In genomic region chr2:170002594-170003504, GRCm38 (mm10) we compare ENCODE assay signal across 9 mouse cellular contexts.
DNase-seq lines count a peak whose midpoint lies in the region; ATAC-seq lines count a peak whose summit lies in the region.
"Had no signal": no experiment of that assay in that cellular context is flagged by ENCODE, and none has a peak within 500 bp of the region (broad histone marks: within the 10 kb centered on the region; RNA-seq: fewer than 3 reads in every experiment).

No protein-coding gene starts in this region.

- H3K9me3 ChIP-seq in heart, embryonic 15.5 days (replicated peaks): no peaks in the 10 kb centered on the region

- DNase-seq in heart, adult 8-10 months (ENCODE audit: low spot score): no peak
- peak; percentile 29 for DNase-seq in cerebellum, adult 11 months
- DNase-seq in gastrocnemius, postnatal 25 days: peak; percentile 71
- DNase-seq in left cerebral cortex, postnatal 10 days (ENCODE audit: extremely low spot score in 1 of 2, low spot score in 2 of 2): peak; percentile 17 to 61
- peak; percentile 32 for DNase-seq in urinary bladder, adult 2 months (ENCODE audit: low spot score)
- no peak for DNase-seq in thymus, postnatal 0 days (ENCODE audit: low spot score)

- intact Hi-C loops in left cerebral cortex, postnatal 10 days (cut with DNase I): no loop called here

- no peak overlapping the region for H3K9ac ChIP-seq in heart, embryonic 15.5 days

- no peak overlapping the region for H3K4me3 ChIP-seq in heart, embryonic 15.5 days

- H3K36me3 ChIP-seq in heart, embryonic 15.5 days: no peaks in the 10 kb centered on the region
- H3K36me3 ChIP-seq: G1E had no signal

- WGBS in heart, embryonic 15.5 days: 70% methylated on average over 25 of the region's 25 CpGs

- H3K27ac ChIP-seq in heart, embryonic 15.5 days: no peak overlapping the region

- H3K27me3 ChIP-seq in heart, embryonic 15.5 days: no peaks in the 10 kb centered on the region

- ATAC-seq in heart, embryonic 15.5 days (replicated peaks; ENCODE audit: insufficient number of reproducible peaks, insufficient read depth, low FRiP score, low read depth): no peak
- peak; percentile 81 for ATAC-seq in megakaryocyte progenitor cell, adult 5-6 weeks (replicated peaks; ENCODE audit: poor library complexity)

- peak overlapping the region; percentile 24; the same call in 1 of the 2 replicates for H3K4me2 ChIP-seq in heart, embryonic 15.5 days

- peaks cover 9% of the 10 kb centered on the region for H3K4me1 ChIP-seq in heart, embryonic 15.5 days (replicated peaks)

Comparison
In these comparisons a context has a peak if more than half of its experiments do, and no peak if none do; other contexts are left out.
1. DNase-seq: peak in cerebellum, adult 11 months (single experiment), gastrocnemius, postnatal 25 days (single experiment), left cerebral cortex, postnatal 10 days (2 of 2) and urinary bladder, adult 2 months (single experiment); none in heart, adult 8-10 months (single experiment) and thymus, postnatal 0 days (single experiment).